Mouse (Mus musculus) NIH3T3 (cell line): ENCODE measurements around the gene E130308A19Rik.

Experiments used
- DNase-seq: peaks from one replicate; pipeline ENCODE4 v3.0.0-alpha.2; 2012; ENCODE audit warnings: low read depth

E130308A19Rik gene

GRCm38 (mm10) chr4:59625998-59626910 lies at the start of gene E130308A19Rik:
TSS of gene E130308A19Rik (plus strand) at chr4:59626211.
- DNase-seq, result peak; percentile 84

- DNase-seq, result peak; percentile 69
Observed at GRCm38 (mm10) chr4:59580495-59581281, 45.3 kb upstream of the E130308A19Rik start.

GRCm38 (mm10) chr4:59581314-59582185 lies 44.5 kb upstream of the E130308A19Rik start, which contains the start of gene Hsdl2:
TSS of gene Hsdl2 (plus strand) at chr4:59581563.
- DNase-seq, result peak; percentile 100

- DNase-seq, result no peak
Observed at GRCm38 (mm10) chr4:59582186-59582585, 43.8 kb upstream of the E130308A19Rik start.

GRCm38 (mm10) chr4:59585097-59585496 lies 40.9 kb upstream of the E130308A19Rik start:
- DNase-seq, result no peak

- no peak for DNase-seq
Observed at GRCm38 (mm10) chr4:59587215-59587871, 38.7 kb upstream of the E130308A19Rik start.

- DNase-seq, result no peak
Observed at GRCm38 (mm10) chr4:59587872-59588226, 38.2 kb upstream of the E130308A19Rik start.

- DNase-seq, result no peak
Observed at GRCm38 (mm10) chr4:59594614-59595013, 31.4 kb upstream of the E130308A19Rik start.

GRCm38 (mm10) chr4:59596556-59596955 lies 29.5 kb upstream of the E130308A19Rik start:
- no peak for DNase-seq

- no peak for DNase-seq
Observed at GRCm38 (mm10) chr4:59602704-59603103, 23.3 kb upstream of the E130308A19Rik start.

GRCm38 (mm10) chr4:59604892-59605291 lies 21.1 kb upstream of the E130308A19Rik start:
- DNase-seq, result peak; percentile 27

GRCm38 (mm10) chr4:59605501-59605900 lies 20.5 kb upstream of the E130308A19Rik start:
- no peak for DNase-seq

GRCm38 (mm10) chr4:59610411-59610810 lies 15.6 kb upstream of the E130308A19Rik start:
- DNase-seq, result no peak

GRCm38 (mm10) chr4:59614986-59615385 lies 11.0 kb upstream of the E130308A19Rik start:
- DNase-seq, result peak; percentile 75

GRCm38 (mm10) chr4:59619611-59620245 lies 6.3 kb upstream of the E130308A19Rik start:
- peak; percentile 60 for DNase-seq

- DNase-seq, result no peak
Observed at GRCm38 (mm10) chr4:59625676-59625997, 374 bp upstream of the E130308A19Rik start.

GRCm38 (mm10) chr4:59628255-59628654 lies 2.2 kb downstream of the E130308A19Rik start:
- no peak for DNase-seq

GRCm38 (mm10) chr4:59629076-59629874 lies 3.3 kb downstream of the E130308A19Rik start:
- no peak for DNase-seq

GRCm38 (mm10) chr4:59630122-59630521 lies 4.1 kb downstream of the E130308A19Rik start:
- no peak for DNase-seq

- DNase-seq, result no peak
Observed at GRCm38 (mm10) chr4:59634532-59634931, 8.5 kb downstream of the E130308A19Rik start.
